Mouse (Mus musculus): ENCODE measurements around the gene Ltb4r1.

GRCm38 (mm10) chr14:55716884-55717283 is 48.9 kb upstream of the Ltb4r1 start:
- TF ChIP-seq CTCF (IDR thresholded peaks at IDR 0.05; ENCODE audit: low read depth) (no peak), EP300 (optimal IDR thresholded peaks at IDR 0.05) (no peak)

Measured in stomach, postnatal 0 days (tissue).